Mouse (Mus musculus) thymus, adult 2 months (tissue): Measurements from ENCODE around the gene Thnsl1.

Experiments
- CTCF ChIP-seq: fragments of 200-500 bp; IDR thresholded peaks from 2 replicates; pipeline ENCODE4 v1.5.1; 2012; ENCODE audit warnings: mild to moderate bottlenecking, control low read depth, low read length, moderate library complexity, borderline replicate concordance; ENCODE audit not compliant: control insufficient read depth, poor library complexity, insufficient read depth; ENCODE audit errors: extremely low read depth
- POLR2A ChIP-seq: fragments of 200-500 bp; IDR thresholded peaks from 2 replicates; pipeline ENCODE4 v1.6.1; 2012; ENCODE audit warnings: mild to moderate bottlenecking, low read length, control low read depth, moderate library complexity; ENCODE audit not compliant: control insufficient read depth, poor library complexity, insufficient read depth; ENCODE audit errors: extremely low read depth

GRCm38 (mm10) chr2:21206278-21206677 lies 754 bp downstream of the Thnsl1 start:
- TF ChIP-seq POLR2A (no peak), CTCF (no peak)
